Mouse (Mus musculus) gastrocnemius, postnatal 4 days (tissue): Measurements from ENCODE around the gene Hdhd3. TPM values are rescaled to one million over a fixed set of nuclear protein-coding genes. Genes with fewer than 3 reads are reported as not detected.

Source experiments
- DNase-seq, 2 experiments: peaks; one replicate each; pipeline ENCODE4 v3.0.0; 2021 to 2022; ENCODE audit warnings: low spot score in 2 of 2, mixed read lengths in 2 of 2
- total RNA-seq, 2 experiments: library from RNA; stranded (reverse); gene quantifications; 2 replicates each; pipeline ENCODE4 v1.2.3; 2021

Hdhd3 gene
- total RNA-seq, 2 experiments from 2014 or later: 9.0 to 10.5 TPM

GRCm38 (mm10) chr4:62513998-62514506, 10.8 kb upstream of the Hdhd3 start:
- no peak for DNase-seq

GRCm38 (mm10) chr4:62509946-62510345, 6.7 kb upstream of the Hdhd3 start:
- DNase-seq: no peak

DNA sequence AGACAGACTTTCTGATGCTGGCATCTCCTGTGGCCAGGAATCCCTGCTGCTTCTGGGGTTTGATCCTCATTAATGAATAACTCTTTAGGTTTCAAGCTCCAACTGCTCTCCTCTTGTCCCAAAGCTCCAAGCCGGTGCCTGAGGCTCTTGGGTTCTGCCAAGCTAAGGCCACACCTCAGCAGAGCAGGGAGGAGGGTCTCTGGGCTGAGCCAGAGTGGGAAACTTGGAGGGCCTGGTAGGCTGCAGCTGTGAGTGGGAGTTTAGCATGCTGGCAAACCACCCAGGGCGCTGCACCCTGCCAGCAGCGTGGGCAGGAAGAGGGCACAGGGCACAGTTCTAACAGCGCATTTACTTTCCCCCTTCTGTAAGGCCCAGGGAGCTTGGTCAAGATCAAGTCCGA, 5.6 kb upstream of the Hdhd3 start:
- DNase-seq: no peak

- no peak for DNase-seq
Measured at GRCm38 (mm10) chr4:62506798-62507197, 3.5 kb upstream of the Hdhd3 start.

DNA sequence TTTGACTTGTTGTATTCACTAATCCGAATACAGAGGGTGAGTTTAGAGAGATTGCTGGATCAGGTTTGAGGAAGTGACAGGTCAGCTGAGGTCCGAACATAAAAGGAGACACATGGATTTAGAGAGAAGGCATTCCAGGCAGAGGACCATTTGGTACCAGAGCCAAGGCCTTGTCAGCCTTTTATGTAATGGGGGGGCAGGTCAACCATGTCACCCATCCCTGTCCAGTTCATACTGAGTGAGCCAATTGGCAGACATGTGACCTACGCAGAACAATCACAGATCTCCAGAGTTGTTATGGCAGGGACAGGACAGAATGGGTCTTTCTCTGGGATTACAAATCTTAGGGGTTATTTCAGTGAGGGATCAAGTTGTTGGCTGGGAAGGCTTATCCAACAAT, 2.7 kb upstream of the Hdhd3 start:
- no peak for DNase-seq

DNA sequence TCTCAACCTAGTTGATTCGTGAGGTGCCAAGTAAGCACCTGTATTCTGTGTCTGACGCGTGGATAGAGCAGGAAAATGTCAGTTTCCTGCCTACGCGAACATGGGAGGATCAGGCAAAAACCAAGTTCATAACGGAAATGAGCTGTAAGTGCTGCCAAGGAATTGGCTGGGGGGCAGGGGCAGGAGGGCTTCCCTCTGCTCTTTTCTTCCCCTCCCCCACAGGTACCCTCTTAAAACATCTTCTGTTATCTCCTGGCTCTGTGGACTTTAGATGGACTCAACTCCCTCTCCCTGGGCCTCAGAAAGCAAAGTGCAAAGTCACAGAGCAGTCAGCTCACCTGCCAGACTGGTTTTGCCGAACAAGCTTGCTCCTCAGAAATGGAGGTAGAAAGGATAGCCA, 298 bp downstream of the Hdhd3 start:
- no peak for DNase-seq

GRCm38 (mm10) chr4:62501964-62502732, 1.1 kb downstream of the Hdhd3 start:
- peak; percentile 75 to 88 for DNase-seq

DNA sequence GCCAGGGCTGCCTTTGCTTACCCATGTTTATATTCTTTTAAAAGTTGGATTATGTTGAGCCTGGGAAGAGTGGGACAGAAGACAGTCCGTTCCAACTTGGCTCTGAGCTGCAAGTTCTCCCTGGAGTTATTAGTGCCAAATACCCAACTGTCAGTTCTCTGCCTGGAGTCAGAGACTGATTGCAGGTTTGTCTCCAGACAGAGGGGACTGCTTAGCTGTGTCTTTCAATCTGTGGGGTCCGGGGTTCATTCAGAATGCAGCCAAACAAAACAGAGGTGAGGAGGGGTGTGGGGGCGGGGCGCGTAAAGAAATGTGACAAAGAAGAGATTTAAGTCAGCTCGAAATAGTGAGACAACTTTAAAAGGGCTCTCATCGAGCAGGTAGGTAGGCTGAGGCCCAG, 1.7 kb downstream of the Hdhd3 start:
- no peak for DNase-seq

DNA sequence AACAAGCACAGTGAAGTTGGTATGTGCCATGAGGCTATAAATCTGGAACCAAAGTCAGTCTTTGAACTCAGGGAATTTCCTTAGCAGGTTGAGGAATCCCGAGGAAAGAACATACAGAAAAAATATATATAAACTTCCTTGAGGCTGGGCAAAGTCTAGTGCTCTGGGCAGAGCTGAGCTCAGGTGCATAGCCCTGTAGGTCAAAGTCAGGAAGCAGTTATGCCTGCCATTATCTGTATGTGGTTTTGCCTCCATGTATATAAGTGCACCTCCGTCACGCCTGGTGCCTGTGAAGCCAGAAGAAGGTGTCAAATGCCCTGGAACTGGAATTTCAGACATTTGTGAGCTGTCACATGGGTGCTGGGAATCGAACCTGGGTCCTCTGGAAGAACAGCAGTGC, 2.5 kb downstream of the Hdhd3 start:
- DNase-seq: no peak

DNA sequence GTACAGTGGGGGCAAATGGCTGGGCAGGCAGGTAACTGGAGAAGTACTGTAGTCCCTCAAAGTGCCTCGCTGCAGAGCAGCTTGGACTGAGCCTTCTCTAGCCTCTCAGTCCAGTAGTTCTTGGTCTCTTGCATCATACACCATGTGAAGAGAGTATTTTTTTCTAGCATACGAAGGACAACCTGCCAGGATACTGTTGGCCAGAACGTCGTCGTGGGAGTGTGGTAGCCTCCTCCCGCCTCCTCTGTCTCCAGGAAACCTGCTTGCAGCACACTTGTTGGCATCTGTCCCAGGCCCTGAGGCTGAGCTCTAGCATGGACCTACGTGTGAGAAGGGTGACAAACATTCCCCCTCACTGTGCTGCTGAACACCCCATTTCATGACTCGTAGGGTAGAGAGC, 6.5 kb downstream of the Hdhd3 start:
- no peak for DNase-seq

GRCm38 (mm10) chr4:62495946-62496345, 7.3 kb downstream of the Hdhd3 start:
- peak in 1 of 2 experiments; percentile 58 for DNase-seq

- DNase-seq: no peak
Measured at GRCm38 (mm10) chr4:62494230-62494629, 9.0 kb downstream of the Hdhd3 start.

DNA sequence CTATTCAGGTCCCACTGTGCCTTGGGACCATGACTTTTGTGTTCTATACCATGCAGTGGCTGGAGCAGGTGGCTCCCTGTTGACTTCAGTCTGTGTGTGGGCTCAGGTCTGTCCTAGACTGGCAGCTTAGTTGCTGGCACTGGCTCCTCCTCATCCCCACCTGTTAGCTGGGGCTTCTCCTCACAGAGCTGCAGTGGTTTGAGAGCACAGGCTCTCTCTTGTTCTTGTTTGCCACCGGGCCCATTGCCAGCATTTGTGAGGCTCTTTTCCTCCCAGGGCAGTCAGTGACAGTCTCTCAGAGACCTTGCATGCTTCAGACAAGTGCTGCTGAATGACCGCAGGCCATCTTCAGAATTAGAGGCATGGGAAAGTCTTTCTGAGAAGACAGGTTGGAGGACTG, 10.6 kb downstream of the Hdhd3 start:
- DNase-seq: no peak

GRCm38 (mm10) chr4:62487914-62488313, 15.4 kb downstream of the Hdhd3 start:
- DNase-seq: no peak

- DNase-seq: no peak
Measured at GRCm38 (mm10) chr4:62487172-62487571, 16.1 kb downstream of the Hdhd3 start.

- no peak for DNase-seq
Measured at GRCm38 (mm10) chr4:62486162-62486696, 17.0 kb downstream of the Hdhd3 start.

DNA sequence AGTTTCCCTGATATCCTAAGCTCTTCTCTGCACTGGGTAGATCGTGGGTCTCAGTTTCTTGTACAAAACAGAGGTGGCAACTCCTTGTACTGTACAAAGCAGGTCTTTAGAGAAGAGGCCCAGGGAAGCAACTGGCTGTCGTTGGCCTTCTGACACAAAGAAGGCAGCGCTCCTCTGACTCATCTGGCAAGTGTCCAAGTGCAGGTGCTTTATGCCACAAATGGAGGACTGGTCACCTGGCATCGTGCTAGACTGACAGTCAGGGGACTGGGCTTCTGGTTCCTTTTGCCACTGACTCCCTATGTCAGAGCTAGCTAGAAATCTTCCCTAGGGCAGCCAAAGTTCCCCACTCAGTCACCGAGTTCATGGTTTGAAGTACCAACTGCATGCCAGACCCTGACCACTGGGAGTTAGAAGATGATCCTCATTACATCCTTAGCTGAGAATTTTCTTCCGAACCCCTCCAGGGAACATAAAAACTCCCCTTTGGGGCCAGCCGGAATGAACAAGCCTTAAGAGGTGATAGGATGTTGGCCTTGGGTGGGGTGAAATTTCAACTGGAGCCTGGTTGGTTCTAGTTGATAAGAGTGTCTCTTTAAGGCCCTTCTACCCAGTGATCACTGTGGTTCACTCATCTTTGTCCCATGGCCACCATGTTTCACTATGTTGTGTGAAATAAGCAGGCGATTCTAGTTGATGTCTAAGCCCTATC, 17.7 kb downstream of the Hdhd3 start:
- no peak for DNase-seq

DNA sequence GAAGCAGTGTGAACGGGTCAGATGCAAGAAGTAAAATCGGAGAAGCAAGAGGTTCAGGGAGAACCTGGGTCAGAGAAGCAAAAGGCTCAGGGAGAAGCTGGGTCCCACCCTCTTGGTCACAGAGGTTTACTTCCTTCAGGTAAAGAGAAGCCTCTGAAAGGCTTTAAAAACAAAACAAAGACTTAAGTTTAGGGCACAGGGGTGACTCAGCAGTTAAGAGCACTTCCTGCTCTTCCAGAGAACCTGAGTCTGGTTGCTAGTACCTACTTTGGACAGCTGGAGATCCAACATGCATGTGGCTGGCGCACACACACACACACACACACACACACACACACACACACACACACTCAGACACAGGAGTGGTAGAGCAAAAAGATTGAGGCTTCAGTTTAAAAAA, 18.3 kb downstream of the Hdhd3 start:
- no peak for DNase-seq

DNA sequence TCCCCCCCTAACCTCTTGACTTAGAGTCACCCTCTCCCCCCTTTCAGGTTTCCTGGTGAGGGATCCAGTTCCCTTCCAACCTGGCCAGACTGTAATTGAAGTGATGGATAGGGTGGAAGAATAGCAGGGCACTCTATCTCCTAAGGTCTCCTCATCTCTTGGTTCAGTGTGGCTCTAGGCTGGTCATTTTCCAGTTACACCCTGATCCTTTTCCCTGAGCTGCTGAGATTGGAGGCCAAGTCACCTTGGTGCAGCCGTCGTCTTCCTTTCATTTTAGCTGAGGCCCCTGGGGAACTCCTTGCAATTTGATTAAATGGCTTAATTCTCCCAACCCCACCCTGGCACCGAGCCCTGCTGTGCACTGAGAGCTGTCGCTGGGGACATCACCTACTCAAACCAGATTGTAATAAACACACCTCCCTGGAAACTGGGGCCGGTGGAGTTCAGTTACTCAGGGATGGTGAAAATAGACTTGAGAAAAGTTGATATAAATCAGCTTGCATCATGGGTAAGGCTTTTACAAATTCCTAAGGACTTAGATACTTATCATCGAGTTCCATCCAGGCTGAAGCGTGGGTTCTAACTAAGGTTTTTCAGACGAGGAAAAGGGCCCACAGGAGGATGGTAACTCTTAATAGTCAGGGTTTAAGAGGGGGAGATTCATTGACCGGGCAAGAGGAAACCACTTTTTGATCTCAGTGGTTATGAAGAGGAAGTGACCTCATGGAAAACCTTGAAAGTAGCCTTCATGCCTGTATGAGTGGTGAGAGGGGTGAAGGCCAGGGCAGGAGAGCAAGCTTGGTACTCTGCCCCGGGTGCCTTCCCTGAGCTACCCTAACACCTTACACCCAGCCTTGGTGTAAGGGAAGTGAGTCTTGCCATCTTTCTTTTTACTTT, 22.3 kb downstream of the Hdhd3 start:
- no peak for DNase-seq

DNA sequence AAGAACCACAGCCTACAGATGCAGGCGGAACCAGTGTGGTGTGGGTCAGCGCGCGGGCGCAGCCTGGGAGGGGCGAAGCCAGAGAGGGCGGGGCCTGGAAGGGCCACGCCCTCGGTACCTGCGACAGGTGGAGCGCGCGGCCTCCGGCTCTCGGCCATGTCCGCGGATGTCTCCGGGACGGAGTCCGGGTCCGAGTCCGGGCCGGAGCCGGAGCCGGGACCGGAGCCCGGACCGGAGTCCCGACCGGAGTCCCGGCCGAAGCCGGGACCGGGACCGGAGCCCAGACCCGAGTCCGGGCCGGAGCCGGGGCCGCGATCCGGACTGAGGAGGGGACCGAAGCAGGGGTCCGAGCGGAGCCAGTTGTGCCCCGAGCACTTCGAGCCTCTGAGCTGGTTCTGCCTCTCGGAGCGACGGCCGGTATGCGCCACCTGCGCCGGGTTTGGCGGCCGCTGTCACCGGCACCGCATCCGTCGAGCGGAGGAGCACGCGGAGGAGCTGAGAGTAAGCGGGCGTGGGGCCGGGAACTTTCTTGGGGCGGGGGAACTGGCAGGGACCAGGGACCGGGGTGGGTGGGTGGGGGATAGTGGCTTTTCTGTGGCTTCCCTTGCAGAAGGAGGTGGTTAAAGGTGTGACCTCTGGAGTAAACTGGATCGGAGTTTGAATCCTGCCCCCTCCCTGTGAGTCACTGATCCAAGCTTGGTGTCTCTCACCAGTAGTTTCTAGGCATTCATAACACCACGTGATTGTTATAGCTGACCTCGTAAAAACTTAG, 23.1 kb downstream of the Hdhd3 start, which contains the start of gene Bspry:
Gene Bspry (plus strand): TSS at position 117 of the 772 bp plus-strand sequence.
- DNase-seq: peak in 1 of 2 experiments; percentile 16
